Mouse (Mus musculus) stomach, postnatal 0 days (tissue): ENCODE measurements around the gene Prkcb. TPM values are rescaled to one million over a fixed set of nuclear protein-coding genes. Genes with fewer than 3 reads are reported as not detected.

Experiments
- ATAC-seq: fragments of 200-750 bp; cut with Nextera tagmentation; 2 replicates; pipeline ENCODE4 v1.8.0; 2017; ENCODE audit not compliant: low FRiP score, low TSS enrichment
- DNase-seq: peaks from one replicate; pipeline ENCODE4 v3.0.0-alpha.2; 2016; ENCODE audit warnings: low spot score
- H3K27ac ChIP-seq: fragments of 300-500 bp; sonication (generic); replicated peaks from 2 replicates; pipeline ENCODE4 v1.5.1; 2014; ENCODE audit warnings: mild to moderate bottlenecking, control low read depth
- H3K27me3 ChIP-seq: fragments of 300-500 bp; sonication (generic); 2 replicates; pipeline ENCODE4 v1.6.1; 2014; ENCODE audit warnings: low read length; ENCODE audit not compliant: control insufficient read depth, insufficient read depth
- H3K36me3 ChIP-seq: fragments of 300-500 bp; sonication (generic); 2 replicates; pipeline ENCODE4 v1.6.1; 2014; ENCODE audit warnings: low read length, mixed read lengths; ENCODE audit not compliant: control insufficient read depth, insufficient read depth
- H3K4me1 ChIP-seq: fragments of 300-500 bp; sonication (generic); replicated peaks from 2 replicates; pipeline ENCODE4 v1.6.1; 2014; ENCODE audit warnings: antibody characterized with exemption; ENCODE audit not compliant: control insufficient read depth, insufficient read depth
- H3K4me2 ChIP-seq: fragments of 300-500 bp; sonication (generic); replicated peaks from 2 replicates; pipeline ENCODE4 v1.6.1; 2014; ENCODE audit warnings: low read depth, mild to moderate bottlenecking, control low read depth, moderate library complexity
- H3K4me3 ChIP-seq: fragments of 300-500 bp; sonication (generic); 2 replicates; pipeline ENCODE4 v1.5.1; 2014; ENCODE audit warnings: low read depth, low read length, control low read depth
- H3K9ac ChIP-seq: fragments of 300-500 bp; sonication (generic); 2 replicates; pipeline ENCODE4 v1.6.1; 2014; ENCODE audit warnings: mild to moderate bottlenecking, low read length, control low read depth, mixed read lengths
- H3K9me3 ChIP-seq: fragments of 300-500 bp; sonication (generic); 2 replicates; pipeline ENCODE4 v1.6.1; 2016; ENCODE audit warnings: low read length; ENCODE audit not compliant: control insufficient read depth
- CTCF ChIP-seq: IDR thresholded peaks from 2 replicates; pipeline ENCODE4 v1.5.1; 2016; ENCODE audit warnings: antibody characterized with exemption, low read depth, mild to moderate bottlenecking, moderate library complexity
- EP300 ChIP-seq: optimal IDR thresholded peaks from 2 replicates; pipeline ENCODE3; 2016; ENCODE audit warnings: antibody characterized with exemption
- WGBS: fragments of 180-500 bp; shearing (Covaris S2); extraction: QIAGEN DNeasy Blood & Tissue Kit; methylation state at CpG from one replicate; pipeline ENCODE4 v1.1.7; 2014; 5-methylcytosine and 5-hydroxymethylcytosine counted together
- polyA plus RNA-seq: library from polyadenylated mRNA; unstranded; fragments of >200 nt; fragmentation: Nextera tagmentation; extraction: Ambion mirVana; gene quantifications from 2 replicates; pipeline ENCODE4 v1.2.1, GENCODE M21; 2015

Gene Prkcb
- polyA plus RNA-seq, 1 experiment from 2014 or later: 7.9 TPM

- H3K36me3 ChIP-seq: no peaks in the 10 kb centered on the region
- H3K9ac ChIP-seq: no peak overlapping the region
- H3K27ac ChIP-seq: no peak overlapping the region
- DNase-seq: no peak
- H3K9me3 ChIP-seq: no peaks in the 10 kb centered on the region
- H3K4me3 ChIP-seq: no peak overlapping the region
- WGBS: 59% methylated on average over 7 of the region's 7 CpGs
- TF ChIP-seq EP300: no peak
- no peak for TF ChIP-seq CTCF
- no peaks in the 10 kb centered on the region for H3K27me3 ChIP-seq
- no peaks in the 10 kb centered on the region for H3K4me1 ChIP-seq
- ATAC-seq: no peak
- H3K4me2 ChIP-seq: no peak overlapping the region
These were observed 106.8 kb downstream of the Prkcb start for GRCm38 (mm10) chr7:122395159-122395975.

GRCm38 (mm10) chr7:122395976-122396315 is 107.4 kb downstream of the Prkcb start:
- 76% methylated on average over 5 of the region's 5 CpGs for WGBS
- no peaks in the 10 kb centered on the region for H3K27me3 ChIP-seq
- ATAC-seq: no peak
- H3K4me1 ChIP-seq: no peaks in the 10 kb centered on the region
- H3K4me3 ChIP-seq: no peak overlapping the region
- TF ChIP-seq EP300 (no peak), CTCF (no peak)
- H3K36me3 ChIP-seq: no peaks in the 10 kb centered on the region
- H3K9me3 ChIP-seq: no peaks in the 10 kb centered on the region
- DNase-seq: no peak
- H3K4me2 ChIP-seq: no peak overlapping the region
- no peak overlapping the region for H3K9ac ChIP-seq
- H3K27ac ChIP-seq: no peak overlapping the region

GRCm38 (mm10) chr7:122397699-122398098 is 109.1 kb downstream of the Prkcb start:
- no peak for TF ChIP-seq CTCF

GRCm38 (mm10) chr7:122402041-122402440 is 113.5 kb downstream of the Prkcb start:
- H3K9me3 ChIP-seq: no peaks in the 10 kb centered on the region
- no peak overlapping the region for H3K27ac ChIP-seq
- DNase-seq (no peak), ATAC-seq (no peak)
- 0 out of 2 replicates have a peak, but pooled peaks cover 3% of the 10 kb centered on the region for H3K4me1 ChIP-seq
- no peak overlapping the region for H3K4me3 ChIP-seq
- no peak overlapping the region for H3K9ac ChIP-seq
- TF ChIP-seq EP300: no peak
- TF ChIP-seq CTCF: no peak
- 79% methylated on average over 7 of the region's 7 CpGs for WGBS
- H3K27me3 ChIP-seq: no peaks in the 10 kb centered on the region
- no peaks in the 10 kb centered on the region for H3K36me3 ChIP-seq
- no peak overlapping the region for H3K4me2 ChIP-seq

More at GRCm38 (mm10) chr7:122397699-122398098, 109.1 kb downstream of the Prkcb start:
- ATAC-seq (no peak), DNase-seq (no peak)
- H3K27ac ChIP-seq: no peak overlapping the region
- no peaks in the 10 kb centered on the region for H3K9me3 ChIP-seq
- H3K9ac ChIP-seq: no peak overlapping the region
- H3K4me1 ChIP-seq: no peaks in the 10 kb centered on the region
- no peaks in the 10 kb centered on the region for H3K27me3 ChIP-seq
- H3K4me2 ChIP-seq: no peak overlapping the region
- WGBS: 81% methylated on average over 3 of the region's 3 CpGs
- H3K4me3 ChIP-seq: no peak overlapping the region
- no peaks in the 10 kb centered on the region for H3K36me3 ChIP-seq

GRCm38 (mm10) chr7:122403343-122403742 is 114.8 kb downstream of the Prkcb start:
- Histone ChIP-seq H3K27me3 (no peaks in the 10 kb centered on the region), H3K36me3 (no peaks in the 10 kb centered on the region), H3K4me2 (no peak overlapping the region), H3K4me1 (0 out of 2 replicates have a peak, but pooled peaks cover 3% of the 10 kb centered on the region), H3K9ac (no peak overlapping the region), H3K4me3 (no peak overlapping the region), H3K9me3 (no peaks in the 10 kb centered on the region), H3K27ac (no peak overlapping the region)
- no peak for TF ChIP-seq EP300
- no peak for TF ChIP-seq CTCF
- WGBS: 83% methylated on average over 4 of the region's 4 CpGs
- no peak for DNase-seq
- ATAC-seq: no peak

- peak overlapping the region; percentile 56; the same call in 1 of the 2 replicates for H3K27ac ChIP-seq
- ATAC-seq: peak; percentile 42; the same call in 1 of the 2 replicates
- 7% methylated on average over 21 of the region's 21 CpGs for WGBS
- H3K4me2 ChIP-seq: peak overlapping the region; percentile 39
- DNase-seq: peak; percentile 30
- H3K9ac ChIP-seq: no peak overlapping the region
- H3K9me3 ChIP-seq: no peaks in the 10 kb centered on the region
- H3K36me3 ChIP-seq: no peaks in the 10 kb centered on the region
- H3K4me1 ChIP-seq: 0 out of 2 replicates have a peak, but pooled peaks cover 3% of the 10 kb centered on the region
- H3K4me3 ChIP-seq: 0 out of 2 replicates have a peak overlapping the region, but pooled peaks have one; percentile 4
- no peaks in the 10 kb centered on the region for H3K27me3 ChIP-seq
- TF ChIP-seq EP300: no peak
- TF ChIP-seq CTCF: no peak
These were observed 116.2 kb downstream of the Prkcb start for GRCm38 (mm10) chr7:122404571-122405393.
